In genomic region chr11:101069391-101070188, GRCm38 (mm10) we compare ENCODE assay signal across 1 mouse cellular context.
TF ChIP-seq lines count a peak whose summit lies in the region.

Naglu (plus strand) TSS chr11:101070012.

TF ChIP-seq in MEL, 35 proteins besides CTCF, POLR2A, EP300 and RAD21 (continued from another document):
- TF ChIP-seq UBTF (IDR thresholded peaks at IDR 0.05; ENCODE audit: borderline replicate concordance, insufficient read depth, low read depth, low read length) (0 out of 2 replicates have a peak, but pooled peaks have one; percentile 54), POLR2AphosphoS2 (IDR thresholded peaks at IDR 0.05; ENCODE audit: low read length) (no peak), ZKSCAN1 (IDR thresholded peaks at IDR 0.05; ENCODE audit: low read depth, low read length) (no peak), ZC3H11A (IDR thresholded peaks at IDR 0.05; ENCODE audit: low read depth, low read length) (no peak), TCF12 (IDR thresholded peaks at IDR 0.05; ENCODE audit: low read depth, low read length) (peak; percentile 5; the same call in 1 of the 2 replicates), ETS1 (IDR thresholded peaks at IDR 0.05; ENCODE audit: low read depth, low read length) (no peak)
